Mouse (Mus musculus) midbrain, embryonic 14.5 days (tissue): ENCODE data around the gene Mfsd2a. TPM values are rescaled to one million over a fixed set of nuclear protein-coding genes. Genes with fewer than 3 reads are reported as not detected.

Experiments
- ATAC-seq: fragments of 200-750 bp; cut with Nextera tagmentation; 2 replicates; pipeline ENCODE4 v1.8.0; 2017; ENCODE audit warnings: moderate number of reproducible peaks, moderate library complexity; ENCODE audit not compliant: low FRiP score, low TSS enrichment
- DNase-seq: peaks from one replicate; pipeline ENCODE4 v3.0.0-alpha.2; 2015
- H3K27ac ChIP-seq: fragments of 300-500 bp; sonication (generic); replicated peaks from 2 replicates; pipeline ENCODE4 v1.5.1; 2014; ENCODE audit warnings: mild to moderate bottlenecking, low read depth, low read length, moderate library complexity
- H3K27me3 ChIP-seq: fragments of 300-500 bp; sonication (generic); 2 replicates; pipeline ENCODE4 v1.6.1; 2014; ENCODE audit warnings: low read length, control low read depth, mixed read lengths; ENCODE audit not compliant: control insufficient read depth, insufficient read depth
- H3K36me3 ChIP-seq: fragments of 300-500 bp; sonication (generic); 2 replicates; pipeline ENCODE4 v1.6.1; 2014; ENCODE audit warnings: low read length, control low read depth; ENCODE audit not compliant: control insufficient read depth, insufficient read depth
- H3K4me1 ChIP-seq: fragments of 300-500 bp; sonication (generic); 2 replicates; pipeline ENCODE4 v1.6.1; 2014; ENCODE audit warnings: mild to moderate bottlenecking, antibody characterized with exemption, low read length, control low read depth; ENCODE audit not compliant: control insufficient read depth, insufficient read depth
- H3K4me2 ChIP-seq: fragments of 300-500 bp; sonication (generic); 2 replicates; pipeline ENCODE4 v1.6.1; 2014; ENCODE audit warnings: mild to moderate bottlenecking, low read length, moderate library complexity
- H3K4me3 ChIP-seq: fragments of 300-500 bp; sonication (generic); replicated peaks from 2 replicates; pipeline ENCODE4 v1.5.1; 2014; ENCODE audit warnings: low read depth, low read length
- H3K9ac ChIP-seq: fragments of 300-500 bp; sonication (generic); replicated peaks from 2 replicates; pipeline ENCODE4 v1.6.1; 2014; ENCODE audit warnings: mild to moderate bottlenecking, low read length, moderate library complexity
- H3K9me3 ChIP-seq: fragments of 300-500 bp; sonication (generic); 2 replicates; pipeline ENCODE4 v1.6.1; 2016; ENCODE audit warnings: low read length, control low read depth, mixed read lengths; ENCODE audit not compliant: control insufficient read depth
- WGBS: fragments of 180-500 bp; shearing (Covaris S2); extraction: QIAGEN DNeasy Blood & Tissue Kit; methylation state at CpG from one replicate; pipeline ENCODE4 v1.1.7; 2014; 5-methylcytosine and 5-hydroxymethylcytosine counted together
- polyA plus RNA-seq: library from polyadenylated mRNA; unstranded; fragments of >200 nt; fragmentation: Nextera tagmentation; extraction: Ambion mirVana; gene quantifications from 2 replicates; pipeline ENCODE4 v1.2.1, GENCODE M21; 2014

The Mfsd2a gene
- polyA plus RNA-seq, 1 experiment from 2014 or later, result 33.4 TPM

- no peak overlapping the region for H3K27ac ChIP-seq
- no peak overlapping the region for H3K4me3 ChIP-seq
- no peak overlapping the region for H3K9ac ChIP-seq
- ATAC-seq, result no peak
- no peak for DNase-seq
- WGBS, result 78% methylated on average over 3 of the region's 3 CpGs
- peaks cover 7% of the 10 kb centered on the region; the same call in 1 of the 2 replicates for H3K4me1 ChIP-seq
- no peak overlapping the region; the same call in 1 of the 2 replicates for H3K4me2 ChIP-seq
- no peaks in the 10 kb centered on the region for H3K36me3 ChIP-seq
- H3K27me3 ChIP-seq, result no peaks in the 10 kb centered on the region
- no peaks in the 10 kb centered on the region for H3K9me3 ChIP-seq
Measured at GRCm38 (mm10) chr4:122982537-122982936, 21.5 kb upstream of the Mfsd2a start.

- DNase-seq, result no peak
- H3K27ac ChIP-seq, result no peak overlapping the region
- H3K4me3 ChIP-seq, result no peak overlapping the region
- no peaks in the 10 kb centered on the region for H3K9me3 ChIP-seq
- no peak for ATAC-seq
- peaks cover 7% of the 10 kb centered on the region; the same call in 1 of the 2 replicates for H3K4me1 ChIP-seq
- no peaks in the 10 kb centered on the region for H3K27me3 ChIP-seq
- no peak overlapping the region for H3K4me2 ChIP-seq
- no peaks in the 10 kb centered on the region for H3K36me3 ChIP-seq
- 51% methylated on average over 3 of the region's 3 CpGs for WGBS
- no peak overlapping the region for H3K9ac ChIP-seq
Measured at GRCm38 (mm10) chr4:122981930-122982329, 20.9 kb upstream of the Mfsd2a start.

GRCm38 (mm10) chr4:122981238-122981637 lies 20.2 kb upstream of the Mfsd2a start:
- Histone ChIP-seq H3K9me3 (no peaks in the 10 kb centered on the region), H3K27ac (no peak overlapping the region), H3K4me3 (no peak overlapping the region), H3K36me3 (no peaks in the 10 kb centered on the region), H3K4me1 (peaks cover 7% of the 10 kb centered on the region; the same call in 1 of the 2 replicates), H3K4me2 (no peak overlapping the region), H3K9ac (no peak overlapping the region), H3K27me3 (no peaks in the 10 kb centered on the region)
- WGBS, result 94% methylated on average over 7 of the region's 7 CpGs
- ATAC-seq (no peak), DNase-seq (no peak)

- no peaks in the 10 kb centered on the region for H3K36me3 ChIP-seq
- no peak overlapping the region for H3K4me2 ChIP-seq
- no peak for ATAC-seq
- WGBS, result 86% methylated on average over 2 of the region's 2 CpGs
- no peak overlapping the region for H3K9ac ChIP-seq
- DNase-seq, result no peak
- no peaks in the 10 kb centered on the region for H3K9me3 ChIP-seq
- no peak overlapping the region for H3K27ac ChIP-seq
- no peaks in the 10 kb centered on the region for H3K27me3 ChIP-seq
- peaks cover 7% of the 10 kb centered on the region; the same call in 1 of the 2 replicates for H3K4me1 ChIP-seq
- no peak overlapping the region for H3K4me3 ChIP-seq
Measured at GRCm38 (mm10) chr4:122980684-122981083, 19.7 kb upstream of the Mfsd2a start.

- ATAC-seq (no peak), DNase-seq (no peak)
- no peak overlapping the region for H3K9ac ChIP-seq
- no peak overlapping the region for H3K4me2 ChIP-seq
- no peaks in the 10 kb centered on the region for H3K36me3 ChIP-seq
- WGBS, result 74% methylated on average over 3 of the region's 3 CpGs
- H3K27ac ChIP-seq, result no peak overlapping the region
- no peak overlapping the region for H3K4me3 ChIP-seq
- no peaks in the 10 kb centered on the region for H3K9me3 ChIP-seq
- peaks cover 7% of the 10 kb centered on the region; the same call in 1 of the 2 replicates for H3K4me1 ChIP-seq
- H3K27me3 ChIP-seq, result no peaks in the 10 kb centered on the region
Measured at GRCm38 (mm10) chr4:122979826-122980225, 18.8 kb upstream of the Mfsd2a start.

GRCm38 (mm10) chr4:122978850-122979249 lies 17.9 kb upstream of the Mfsd2a start:
- Histone ChIP-seq H3K4me1 (peaks cover 7% of the 10 kb centered on the region; the same call in 1 of the 2 replicates), H3K9ac (no peak overlapping the region), H3K27me3 (no peaks in the 10 kb centered on the region), H3K4me3 (no peak overlapping the region), H3K4me2 (no peak overlapping the region), H3K36me3 (no peaks in the 10 kb centered on the region), H3K27ac (no peak overlapping the region), H3K9me3 (no peaks in the 10 kb centered on the region)
- 93% methylated on average over 2 of the region's 2 CpGs for WGBS
- DNase-seq (no peak), ATAC-seq (no peak)

- no peak overlapping the region for H3K4me3 ChIP-seq
- ATAC-seq (no peak), DNase-seq (no peak)
- H3K4me1 ChIP-seq, result no peaks in the 10 kb centered on the region
- H3K27ac ChIP-seq, result no peak overlapping the region
- no peaks in the 10 kb centered on the region for H3K36me3 ChIP-seq
- WGBS, result 89% methylated on average over 4 of the region's 4 CpGs
- H3K9me3 ChIP-seq, result no peaks in the 10 kb centered on the region
- H3K27me3 ChIP-seq, result no peaks in the 10 kb centered on the region
- H3K4me2 ChIP-seq, result no peak overlapping the region
- no peak overlapping the region for H3K9ac ChIP-seq
Measured at GRCm38 (mm10) chr4:122976885-122977284, 15.9 kb upstream of the Mfsd2a start.

- no peak for DNase-seq
- Histone ChIP-seq H3K27ac (no peak overlapping the region), H3K4me3 (no peak overlapping the region), H3K4me2 (no peak overlapping the region), H3K4me1 (no peaks in the 10 kb centered on the region), H3K27me3 (no peaks in the 10 kb centered on the region), H3K9me3 (no peaks in the 10 kb centered on the region), H3K9ac (no peak overlapping the region), H3K36me3 (no peaks in the 10 kb centered on the region)
- ATAC-seq, result no peak
- 88% methylated on average over 5 of the region's 5 CpGs for WGBS
Measured at GRCm38 (mm10) chr4:122974976-122975520, 14.1 kb upstream of the Mfsd2a start.

GRCm38 (mm10) chr4:122972056-122972455 lies 11.1 kb upstream of the Mfsd2a start:
- Histone ChIP-seq H3K9me3 (no peaks in the 10 kb centered on the region), H3K9ac (no peak overlapping the region)

More at GRCm38 (mm10) chr4:122972056-122972455, 11.1 kb upstream of the Mfsd2a start:
- H3K4me1 ChIP-seq, result no peaks in the 10 kb centered on the region
- H3K36me3 ChIP-seq, result no peaks in the 10 kb centered on the region
- no peak for ATAC-seq
- no peak overlapping the region for H3K4me3 ChIP-seq
- DNase-seq, result no peak
- no peak overlapping the region for H3K27ac ChIP-seq
- no peak overlapping the region for H3K4me2 ChIP-seq
- H3K27me3 ChIP-seq, result no peaks in the 10 kb centered on the region
- 75% methylated on average over 8 of the region's 8 CpGs for WGBS
